Mouse (Mus musculus) testis, adult 2 months (tissue): ENCODE data around the gene Lcmt2. TPM values are rescaled to one million over a fixed set of nuclear protein-coding genes. Genes with fewer than 3 reads are reported as not detected.
"Not testable (repeated sequence)": the region's sequence is repeated elsewhere in the genome, so short reads cannot be mapped to it uniquely, and the experiment has no call there.

Source experiments
- H3K27ac ChIP-seq: fragments of 200-500 bp; 2 replicates; pipeline ENCODE4 v1.5.1; 2012; ENCODE audit warnings: low read depth, low read length; ENCODE audit not compliant: control insufficient read depth, insufficient read depth
- H3K27me3 ChIP-seq: fragments of 200-500 bp; 2 replicates; pipeline ENCODE4 v1.6.1; 2012; ENCODE audit warnings: mild to moderate bottlenecking, low read length, moderate library complexity; ENCODE audit not compliant: control insufficient read depth, insufficient read depth
- H3K36me3 ChIP-seq: fragments of 200-500 bp; 2 replicates; pipeline ENCODE4 v1.6.1; 2012; ENCODE audit warnings: mild to moderate bottlenecking, low read length; ENCODE audit not compliant: control insufficient read depth, insufficient read depth
- H3K4me1 ChIP-seq: fragments of 200-500 bp; 2 replicates; pipeline ENCODE4 v1.6.1; 2012; ENCODE audit warnings: low read length; ENCODE audit not compliant: control insufficient read depth, insufficient read depth
- H3K4me3 ChIP-seq: fragments of 200-500 bp; 2 replicates; pipeline ENCODE4 v1.5.1; 2012; ENCODE audit warnings: low read depth, mild to moderate bottlenecking, low read length, moderate library complexity, mixed read lengths; ENCODE audit not compliant: control insufficient read depth
- CTCF ChIP-seq: fragments of 200-500 bp; IDR thresholded peaks from 2 replicates; pipeline ENCODE4 v1.5.1; 2012; ENCODE audit warnings: low read depth, mild to moderate bottlenecking, inconsistent platforms, low read length, moderate library complexity; ENCODE audit not compliant: control insufficient read depth, insufficient read depth, insufficient replicate concordance
- POLR2A ChIP-seq: fragments of 200-500 bp; IDR thresholded peaks from 2 replicates; pipeline ENCODE4 v1.6.1; 2012; ENCODE audit warnings: low read depth, mild to moderate bottlenecking, inconsistent platforms, low read length, moderate library complexity; ENCODE audit not compliant: control insufficient read depth
- polyA plus RNA-seq: library from polyadenylated mRNA; depleted of rRNA; stranded (reverse); fragments of >200 nt; gene quantifications from 2 replicates; pipeline ENCODE4 v1.2.3, GENCODE M21; 2012

Gene Lcmt2
- polyA plus RNA-seq, 1 experiment, result 1.9 TPM

DNA sequence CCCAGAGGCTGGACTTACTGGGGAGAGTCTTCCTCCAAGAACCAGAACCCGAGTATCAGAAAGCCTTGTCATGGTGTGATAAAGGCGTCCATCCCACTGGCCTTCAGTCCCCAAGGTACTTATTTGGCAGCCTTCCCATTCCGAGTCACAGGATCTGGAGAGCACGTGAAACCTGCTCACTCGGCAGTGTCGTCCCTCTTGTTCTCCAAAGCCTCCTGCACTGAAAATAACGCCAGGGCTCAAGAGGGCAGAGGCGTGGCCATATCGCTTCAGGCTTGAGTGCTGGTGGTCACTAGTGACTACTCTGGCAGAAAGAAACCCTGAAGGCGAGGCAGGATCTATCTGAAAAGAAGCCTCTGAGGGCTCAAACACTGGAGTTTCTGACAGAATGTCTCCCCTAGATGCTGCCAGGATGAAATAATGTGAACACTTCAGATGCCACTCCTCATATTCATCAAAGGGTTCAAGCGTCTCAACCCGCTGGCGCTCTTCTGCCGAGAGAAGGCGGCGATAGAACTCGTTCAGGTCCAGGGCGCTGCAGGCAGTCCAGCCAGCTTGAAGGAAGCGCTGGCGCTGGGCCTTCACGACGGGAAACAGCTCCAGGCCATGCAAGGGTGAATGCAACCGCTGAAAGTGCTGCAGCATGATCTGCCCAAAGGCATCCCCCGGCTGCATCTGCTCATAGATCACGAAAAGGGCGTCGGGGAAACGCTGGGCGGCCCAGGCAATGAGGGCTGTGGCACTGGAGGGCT, 1.0 kb downstream of the Lcmt2 start:
- H3K36me3 ChIP-seq, result peaks cover 1% of the 10 kb centered on the region; the same call in 1 of the 2 replicates
- peak overlapping the region; percentile 82 for H3K27ac ChIP-seq

DNA sequence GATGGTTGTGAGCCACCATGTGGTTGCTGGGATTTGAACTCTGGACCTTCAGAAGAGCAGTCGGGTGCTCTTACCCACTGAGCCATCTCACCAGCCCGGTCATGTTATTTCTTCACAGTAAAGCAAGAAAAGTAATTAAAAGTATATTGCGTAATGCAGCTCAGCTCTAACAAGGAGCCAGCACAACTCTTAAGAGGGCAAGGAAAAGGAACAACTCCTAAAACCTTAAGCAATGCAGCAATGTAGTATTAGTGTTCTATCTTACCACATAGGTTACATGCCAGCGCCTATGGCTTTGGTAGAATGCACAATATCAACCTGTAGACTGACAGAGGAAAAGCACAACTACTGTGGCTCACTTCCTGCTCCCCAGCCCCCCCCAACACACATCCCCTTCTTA, 3.1 kb downstream of the Lcmt2 start:
- Histone ChIP-seq H3K27ac (no peak overlapping the region), H3K4me1 (peaks cover 13% of the 10 kb centered on the region), H3K36me3 (peaks cover 1% of the 10 kb centered on the region; the same call in 1 of the 2 replicates), H3K4me3 (no peak overlapping the region), H3K27me3 (no peaks in the 10 kb centered on the region)
- TF ChIP-seq POLR2A (no peak), CTCF (no peak)

More for the DNA sequence above, 1.0 kb downstream of the Lcmt2 start:
- Histone ChIP-seq H3K27me3 (no peaks in the 10 kb centered on the region), H3K4me3 (peak overlapping the region; percentile 91), H3K4me1 (peaks cover 13% of the 10 kb centered on the region)
- TF ChIP-seq POLR2A (no peak), CTCF (0 out of 2 replicates have a peak, but pooled peaks have one; percentile 8)

DNA sequence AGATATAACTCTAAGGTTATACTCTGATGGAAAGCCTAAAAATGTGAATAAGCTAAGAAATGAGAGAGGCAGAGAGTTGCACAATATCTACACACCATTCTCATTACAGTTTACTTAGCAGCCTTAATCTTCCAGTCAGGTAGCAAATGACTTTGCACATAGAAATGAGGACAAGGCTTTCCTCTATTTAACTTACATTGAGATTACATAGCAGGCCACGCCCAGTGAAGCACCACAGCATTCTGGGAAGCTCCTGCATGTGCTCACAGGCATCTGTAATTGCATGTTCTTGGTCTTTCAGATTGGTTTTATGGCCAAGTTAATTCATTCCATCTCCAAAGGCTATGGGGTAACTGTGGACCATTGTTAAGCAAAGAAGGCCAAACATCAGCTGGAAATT, 7.6 kb downstream of the Lcmt2 start:
- Histone ChIP-seq H3K27ac (no peak overlapping the region), H3K4me1 (no peaks in the 10 kb centered on the region), H3K36me3 (no peaks in the 10 kb centered on the region), H3K4me3 (no peak overlapping the region), H3K27me3 (no peaks in the 10 kb centered on the region)
- TF ChIP-seq CTCF, result no peak
- TF ChIP-seq POLR2A, result no peak

DNA sequence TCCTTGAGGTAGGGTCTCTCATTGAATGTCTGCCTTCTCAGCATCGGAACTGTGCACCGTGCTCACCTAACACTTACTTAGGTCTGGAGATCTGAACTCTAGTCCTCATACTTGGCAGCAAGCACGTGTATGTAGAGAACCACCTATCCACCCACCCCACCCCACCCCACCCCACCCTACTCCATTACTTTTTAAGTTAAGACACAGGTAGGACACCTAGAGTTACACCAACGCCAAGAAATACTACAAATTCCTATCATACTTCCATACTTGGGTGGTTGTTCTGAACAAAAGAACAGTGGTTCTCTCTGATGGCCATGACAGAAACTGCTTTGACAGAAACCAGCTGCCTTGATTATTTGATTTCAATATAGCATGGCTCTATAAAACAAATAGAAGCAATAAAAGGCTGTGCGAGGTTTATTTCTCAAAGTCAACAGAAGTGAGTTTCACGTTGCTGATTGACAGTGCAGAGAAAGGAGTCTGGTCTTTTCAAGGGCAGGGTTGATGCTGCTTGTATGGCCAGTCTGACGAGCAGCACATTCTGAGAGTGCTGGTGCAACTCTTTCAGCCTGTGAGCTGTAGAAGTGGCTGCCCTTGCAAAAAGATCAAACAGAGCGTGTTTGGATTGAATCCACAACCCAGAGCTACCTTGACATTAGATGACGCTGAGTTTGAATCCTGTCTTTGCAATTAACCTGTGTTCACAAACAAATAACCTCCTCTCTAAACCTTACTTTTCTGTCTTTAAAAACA, 11.4 kb downstream of the Lcmt2 start:
- no peaks in the 10 kb centered on the region for H3K27me3 ChIP-seq
- TF ChIP-seq POLR2A (no peak), CTCF (no peak)
- H3K4me3 ChIP-seq, result no peak overlapping the region
- H3K4me1 ChIP-seq, result no peaks in the 10 kb centered on the region
- no peak overlapping the region for H3K27ac ChIP-seq
- no peaks in the 10 kb centered on the region for H3K36me3 ChIP-seq

DNA sequence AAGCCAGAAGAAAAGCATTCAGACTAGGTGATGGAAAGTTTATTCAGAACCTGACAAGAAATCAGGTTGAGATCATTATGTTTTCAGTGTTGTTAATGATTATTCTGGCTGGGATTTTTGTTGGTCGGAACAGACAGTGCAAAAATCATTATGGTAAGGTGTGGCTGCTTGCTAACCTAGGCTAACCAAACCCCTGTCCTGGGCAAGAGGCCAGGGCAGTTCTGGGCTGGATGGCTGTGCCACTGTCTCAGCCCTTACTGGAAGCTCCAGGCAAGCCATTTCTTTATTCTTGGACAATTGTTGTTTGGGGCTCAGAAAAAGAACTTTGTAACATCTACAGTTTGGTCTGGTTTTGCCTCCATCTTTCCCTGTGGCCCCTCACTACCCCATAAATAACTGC, 12.9 kb downstream of the Lcmt2 start:
- Histone ChIP-seq H3K36me3 (no peaks in the 10 kb centered on the region), H3K4me1 (no peaks in the 10 kb centered on the region), H3K27ac (no peak overlapping the region), H3K27me3 (no peaks in the 10 kb centered on the region), H3K4me3 (no peak overlapping the region)
- TF ChIP-seq POLR2A, result no peak
- TF ChIP-seq CTCF, result no peak

DNA sequence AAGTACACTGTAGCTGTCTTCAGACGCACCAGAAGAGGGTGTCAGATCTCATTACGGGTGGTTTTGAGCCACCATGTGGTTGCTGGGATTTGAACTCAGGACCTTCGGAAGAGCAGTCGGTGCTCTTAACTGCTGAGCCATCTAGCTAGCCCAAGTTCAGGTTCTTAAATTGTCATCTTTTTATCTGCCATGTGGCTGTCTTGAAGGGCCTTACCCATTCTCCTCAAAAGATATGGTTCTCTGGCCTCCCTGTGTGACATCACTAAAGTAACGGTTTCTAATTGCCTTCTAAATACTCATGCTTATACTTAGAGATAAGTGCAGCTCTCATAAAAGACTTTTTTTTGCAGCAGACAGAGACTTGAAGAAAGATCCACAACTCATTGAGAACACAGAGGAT, 14.2 kb downstream of the Lcmt2 start:
- H3K27me3 ChIP-seq, H3K4me3 ChIP-seq, H3K36me3 ChIP-seq, H3K4me1 ChIP-seq, H3K27ac ChIP-seq: not testable (repeated sequence)

DNA sequence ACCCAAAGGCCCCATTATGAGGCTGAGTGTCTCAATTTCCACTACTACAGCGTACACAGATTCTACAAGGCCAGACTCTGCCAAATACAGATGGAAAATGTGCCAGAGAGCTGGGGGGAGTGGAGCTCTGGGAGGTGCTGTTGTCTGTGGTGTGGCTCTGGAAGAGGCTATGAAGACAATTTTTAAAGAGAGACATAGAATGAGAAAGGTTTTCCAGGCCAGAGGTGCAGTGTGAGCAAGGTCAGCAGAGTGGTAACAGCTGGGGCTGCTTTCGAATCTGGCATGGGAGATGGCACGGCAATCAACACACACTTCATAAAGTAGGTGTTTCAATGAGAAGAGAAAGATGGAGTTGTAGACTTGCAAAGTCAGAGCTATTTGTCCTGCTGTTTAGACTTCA, 21.2 kb downstream of the Lcmt2 start:
- H3K27ac ChIP-seq, result no peak overlapping the region
- H3K4me3 ChIP-seq, result no peak overlapping the region
- TF ChIP-seq POLR2A (no peak), CTCF (no peak)
- no peaks in the 10 kb centered on the region for H3K36me3 ChIP-seq
- no peaks in the 10 kb centered on the region for H3K27me3 ChIP-seq
- no peaks in the 10 kb centered on the region for H3K4me1 ChIP-seq
